Mouse (Mus musculus) testis, postnatal 14 days (tissue): ENCODE measurements around the gene Nfatc3.
"Not testable (repeated sequence)": the region's sequence is repeated elsewhere in the genome, so short reads cannot be mapped to it uniquely, and the experiment has no call there.

Experiments used
- DNase-seq: peaks from one replicate; pipeline ENCODE4 v3.0.0; 2021; ENCODE audit warnings: low spot score

Nfatc3 gene

DNA sequence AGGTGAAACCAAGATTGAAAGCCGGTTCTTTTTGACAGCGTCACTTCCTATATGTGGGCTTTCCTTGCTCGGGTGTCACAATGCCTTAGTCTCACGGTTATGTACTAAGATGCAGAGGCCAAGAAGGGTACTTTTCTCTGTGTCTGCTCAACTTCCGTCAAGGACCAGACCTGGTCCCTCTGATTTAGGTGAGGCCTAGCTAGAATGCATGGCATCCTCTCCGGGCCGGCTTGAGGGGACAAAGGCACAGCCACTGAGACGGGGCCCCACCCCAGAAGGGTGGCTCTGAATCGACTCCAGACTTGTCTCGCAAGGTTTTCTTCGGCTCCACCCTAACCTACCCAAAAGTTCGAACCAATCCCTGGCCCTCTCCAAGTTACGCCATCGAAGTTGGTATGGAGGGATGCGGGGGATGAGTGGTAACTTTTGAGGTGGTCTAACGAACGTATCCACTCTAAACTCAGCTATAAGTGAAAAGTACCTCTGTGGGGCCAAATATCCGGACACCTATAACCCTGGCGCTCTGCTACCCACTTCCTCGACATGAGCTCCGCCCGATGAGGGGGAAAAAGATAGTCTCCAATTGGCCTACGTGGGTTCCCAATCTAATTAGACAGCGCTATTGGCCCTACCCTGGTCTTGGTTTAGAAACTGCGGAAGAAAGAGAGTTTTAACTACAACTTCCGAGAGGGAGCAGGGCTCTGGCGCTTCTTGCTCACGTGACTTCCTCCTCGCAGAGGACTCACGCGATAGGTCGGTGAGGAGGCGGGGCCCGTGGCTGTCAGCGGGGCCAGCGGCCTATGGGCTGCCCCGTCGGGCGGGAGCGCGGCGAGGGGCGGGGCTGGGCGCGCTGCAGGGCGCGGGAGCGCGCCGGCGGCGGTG, at the start of gene Nfatc3:
Gene Nfatc3 (plus strand): TSS at position 110 of the 882 bp plus-strand sequence.
- DNase-seq = peak; percentile 98

GRCm38 (mm10) chr8:106010748-106011642, 47.6 kb upstream of the Nfatc3 start:
- DNase-seq = peak; percentile 90

DNA sequence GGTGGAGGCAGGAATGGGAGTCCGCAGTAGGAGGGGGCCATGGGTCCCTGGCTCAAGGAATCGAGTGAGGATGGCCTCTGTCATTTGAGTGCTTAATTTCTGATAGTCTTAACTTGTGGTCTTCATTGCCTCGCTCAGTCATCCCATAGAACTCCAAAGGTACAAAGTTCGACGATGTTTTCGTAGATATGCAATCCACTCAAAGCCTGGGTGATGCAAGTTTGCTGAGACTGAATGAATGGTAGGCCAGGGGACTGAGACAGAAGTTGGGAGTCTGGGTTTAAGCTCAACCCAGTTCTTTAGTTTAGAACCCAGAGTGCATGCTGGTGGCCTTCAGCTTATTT, 47.0 kb upstream of the Nfatc3 start, which contains the start of gene Ddx28:
Gene Ddx28 (minus strand): TSS at position 240 of the 344 bp plus-strand sequence.
- no peak for DNase-seq

DNA sequence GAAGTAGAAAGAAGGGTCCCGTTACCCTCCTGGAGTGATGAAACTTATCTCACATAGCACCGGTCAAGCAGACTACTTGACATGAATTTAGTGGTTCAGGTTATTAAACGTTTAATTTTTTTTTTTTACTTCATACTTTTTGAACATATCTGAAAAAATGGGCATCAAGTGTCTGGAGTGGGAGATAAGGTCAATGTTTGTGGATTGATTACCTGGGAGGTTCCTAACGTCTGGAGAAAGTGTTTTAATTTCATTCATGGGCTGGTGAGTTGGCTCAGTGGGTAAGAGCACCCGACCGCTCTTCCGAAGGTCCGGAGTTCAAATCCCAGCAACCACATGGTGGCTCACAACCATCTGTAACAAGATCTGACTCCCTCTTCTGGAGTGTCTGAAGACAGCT, 46.4 kb upstream of the Nfatc3 start:
- DNase-seq = not testable (repeated sequence)

- DNase-seq = no peak
Observed at GRCm38 (mm10) chr8:106016284-106016683, 42.4 kb upstream of the Nfatc3 start.

- DNase-seq = no peak
Observed at GRCm38 (mm10) chr8:106017130-106017529, 41.5 kb upstream of the Nfatc3 start.

DNA sequence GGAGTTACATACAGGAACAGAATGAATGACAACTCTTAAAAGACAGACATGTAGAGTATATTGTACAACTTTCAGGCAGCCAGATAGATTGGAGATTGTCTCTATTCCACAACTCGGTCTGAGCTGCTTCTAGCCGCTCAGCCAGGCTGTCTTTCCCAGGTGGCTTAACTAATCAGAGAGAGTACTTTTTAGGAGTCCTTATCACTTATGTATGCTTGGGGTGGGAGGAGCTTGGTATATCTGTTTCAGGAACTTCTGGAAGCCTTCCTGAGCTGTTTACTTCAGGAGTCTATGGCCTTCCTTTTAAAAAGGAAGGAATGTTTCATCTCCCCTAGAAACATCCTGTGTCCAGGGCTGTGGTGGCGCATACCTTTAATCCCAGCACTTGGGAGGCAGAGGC, 40.6 kb upstream of the Nfatc3 start:
- no peak for DNase-seq

DNA sequence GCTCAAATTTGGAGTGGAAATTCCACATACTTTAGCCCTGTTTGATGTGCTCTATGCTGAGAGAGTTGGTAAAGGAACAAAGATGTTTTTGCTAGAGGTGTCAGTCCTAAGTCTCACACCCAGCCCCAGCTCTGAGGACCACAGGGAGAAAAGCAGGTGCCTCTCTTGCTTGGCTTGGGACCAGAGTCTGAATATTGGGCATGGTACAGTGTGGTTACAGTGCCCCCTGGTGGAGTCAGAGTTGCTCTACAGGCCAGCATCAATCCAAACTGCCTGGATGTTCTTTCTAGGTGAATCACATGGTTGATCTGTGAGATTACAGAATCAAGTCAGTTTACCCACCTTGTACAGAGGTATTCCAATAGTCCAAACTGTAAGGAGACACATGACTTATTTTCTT, 36.2 kb upstream of the Nfatc3 start:
- peak; percentile 37 for DNase-seq

GRCm38 (mm10) chr8:106038721-106039120, 19.9 kb upstream of the Nfatc3 start:
- DNase-seq = no peak

- no peak for DNase-seq
Observed at GRCm38 (mm10) chr8:106039605-106040004, 19.0 kb upstream of the Nfatc3 start.

- no peak for DNase-seq
Observed at GRCm38 (mm10) chr8:106040218-106040617, 18.4 kb upstream of the Nfatc3 start.

DNA sequence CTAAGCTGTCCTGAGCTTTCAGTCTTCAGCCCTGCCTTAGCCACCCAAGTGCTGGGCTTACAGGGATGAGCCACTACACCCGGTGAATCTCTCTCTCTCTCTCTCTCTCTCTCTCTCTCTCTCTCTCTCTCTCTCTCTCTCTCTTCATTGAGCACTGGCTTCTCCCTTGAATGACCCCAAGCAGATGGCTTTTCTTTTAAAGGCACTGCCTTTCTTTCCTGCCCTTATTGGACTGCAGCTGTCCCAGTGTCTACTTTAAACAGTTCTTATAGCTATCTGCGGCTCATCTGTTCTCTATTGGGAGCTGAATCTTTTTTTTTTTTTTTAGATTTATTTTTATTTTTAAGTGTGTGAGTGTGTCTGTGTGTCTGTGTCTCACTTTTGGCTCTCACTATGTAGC, 15.6 kb upstream of the Nfatc3 start:
- DNase-seq = no peak

- DNase-seq = no peak
Observed at GRCm38 (mm10) chr8:106044151-106044550, 14.5 kb upstream of the Nfatc3 start.

DNA sequence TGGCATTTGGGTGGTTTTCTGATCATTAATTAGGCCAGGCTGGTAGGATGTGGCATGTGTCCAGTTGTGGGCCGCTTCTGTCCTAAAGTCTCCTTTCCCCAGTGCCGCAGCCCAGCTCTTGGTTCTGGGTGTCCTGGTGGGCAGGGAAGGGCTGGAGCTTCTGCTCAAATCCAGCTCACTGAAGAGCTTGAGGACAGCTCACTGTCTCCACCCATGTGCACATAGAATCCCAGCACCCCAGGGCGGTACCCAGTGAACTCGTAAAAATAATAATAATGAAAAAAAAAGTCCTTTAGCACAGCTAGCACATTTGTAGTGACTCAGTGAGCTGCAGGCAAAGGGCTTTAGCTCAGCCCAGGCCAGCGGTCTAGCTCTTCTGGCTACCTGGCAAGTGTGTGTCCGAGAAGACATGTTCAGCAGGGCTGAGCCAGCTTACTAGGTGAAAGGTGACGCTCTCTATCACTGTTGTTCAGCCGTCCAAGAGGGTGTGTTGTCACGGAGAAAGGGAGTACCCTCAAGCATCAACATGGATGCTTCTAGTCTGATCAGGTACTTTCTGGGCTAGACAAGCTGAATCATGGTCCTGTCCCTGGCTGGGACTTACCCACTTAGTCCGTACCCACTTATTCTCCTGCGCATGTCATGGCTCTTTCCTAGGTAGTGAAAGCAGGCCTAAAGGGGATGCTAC, 11.6 kb upstream of the Nfatc3 start:
- DNase-seq = no peak

DNA sequence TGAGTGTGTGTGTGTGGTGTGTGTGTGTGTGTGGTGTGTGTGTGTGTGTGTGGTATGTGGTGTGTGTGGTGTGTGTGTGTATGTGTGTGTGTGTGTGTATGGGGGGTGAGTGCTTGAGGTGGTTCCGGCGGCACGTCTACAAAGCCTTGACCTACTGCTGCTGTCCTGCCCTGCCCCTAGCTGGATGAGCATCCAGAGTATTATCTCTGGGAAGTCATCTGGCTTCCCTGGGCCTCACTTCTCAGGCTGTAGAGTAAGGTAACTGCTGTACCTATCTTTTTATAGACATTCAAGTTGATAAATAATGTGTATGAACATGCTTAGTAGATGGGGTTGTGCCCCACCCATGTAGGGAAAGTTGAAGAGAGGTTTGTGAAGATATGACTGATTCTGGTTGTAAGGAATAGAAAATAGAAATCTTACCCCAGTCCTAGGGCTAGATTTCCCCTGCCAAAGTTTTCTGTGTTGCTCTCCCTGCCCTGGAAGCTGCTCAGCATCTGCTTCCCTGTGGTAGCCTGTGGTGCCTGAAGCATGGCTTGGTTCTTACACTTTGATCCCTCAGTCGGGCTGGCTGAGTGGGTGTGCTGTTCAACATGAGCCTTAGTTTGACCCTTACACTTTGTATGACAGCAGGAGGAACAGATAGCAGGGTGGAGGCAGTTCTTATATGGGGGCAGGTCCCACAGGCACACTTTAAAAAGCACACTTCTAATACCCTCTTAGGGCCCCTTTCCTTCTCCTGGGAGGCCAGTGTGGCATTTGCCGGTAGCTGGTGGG, 10.6 kb upstream of the Nfatc3 start:
- no peak for DNase-seq

GRCm38 (mm10) chr8:106049840-106050239, 8.8 kb upstream of the Nfatc3 start:
- no peak for DNase-seq

- DNase-seq = no peak
Observed at GRCm38 (mm10) chr8:106051068-106051467, 7.6 kb upstream of the Nfatc3 start.

- no peak for DNase-seq
Observed at GRCm38 (mm10) chr8:106052510-106053089, 6.0 kb upstream of the Nfatc3 start.

GRCm38 (mm10) chr8:106054190-106054811, 4.3 kb upstream of the Nfatc3 start:
- no peak for DNase-seq

DNA sequence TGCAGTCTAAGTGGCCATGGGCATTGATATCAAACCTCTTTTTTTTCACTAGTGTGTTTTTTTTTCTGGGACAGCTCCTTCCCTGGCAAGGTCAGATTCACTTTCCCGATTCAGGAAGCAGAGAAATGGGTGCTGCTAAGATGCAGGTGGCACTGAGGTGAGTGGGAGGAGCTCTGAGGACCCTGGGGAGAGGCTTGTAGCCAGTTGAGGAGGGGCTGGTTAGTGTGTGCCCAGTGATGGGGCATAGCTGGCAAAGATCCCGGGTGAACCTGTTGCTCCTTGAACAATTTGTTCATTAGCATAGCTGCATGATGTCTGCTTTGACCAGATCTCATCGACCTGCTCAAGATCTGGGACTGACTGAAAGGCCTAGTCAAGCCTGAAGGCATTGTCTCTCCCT, 3.6 kb upstream of the Nfatc3 start:
- peak; percentile 46 for DNase-seq
